Mouse (Mus musculus): ENCODE data around the gene Gm10073.

GRCm38 (mm10) chr8:106530566-106530965 is 42.7 kb downstream of the Gm10073 start:
- TF ChIP-seq CTCF (IDR thresholded peaks at IDR 0.05) (peak; percentile 63), POLR2A (IDR thresholded peaks at IDR 0.05; ENCODE audit: insufficient read depth, low read depth, low read length) (no peak), EP300 (IDR thresholded peaks at IDR 0.05; ENCODE audit: insufficient read depth, low read depth, low read length) (no peak)
